Mouse (Mus musculus) brain, adult 2 months (tissue): ENCODE data around the gene Hist1h1c.
"Not testable (repeated sequence)": the region's sequence is repeated elsewhere in the genome, so short reads cannot be mapped to it uniquely, and the experiment has no call there.

Experiments
- DNase-seq: peaks from one replicate; pipeline ENCODE4 v3.0.0; 2011; ENCODE audit warnings: low read depth, low spot score

Gene Hist1h1c

DNA sequence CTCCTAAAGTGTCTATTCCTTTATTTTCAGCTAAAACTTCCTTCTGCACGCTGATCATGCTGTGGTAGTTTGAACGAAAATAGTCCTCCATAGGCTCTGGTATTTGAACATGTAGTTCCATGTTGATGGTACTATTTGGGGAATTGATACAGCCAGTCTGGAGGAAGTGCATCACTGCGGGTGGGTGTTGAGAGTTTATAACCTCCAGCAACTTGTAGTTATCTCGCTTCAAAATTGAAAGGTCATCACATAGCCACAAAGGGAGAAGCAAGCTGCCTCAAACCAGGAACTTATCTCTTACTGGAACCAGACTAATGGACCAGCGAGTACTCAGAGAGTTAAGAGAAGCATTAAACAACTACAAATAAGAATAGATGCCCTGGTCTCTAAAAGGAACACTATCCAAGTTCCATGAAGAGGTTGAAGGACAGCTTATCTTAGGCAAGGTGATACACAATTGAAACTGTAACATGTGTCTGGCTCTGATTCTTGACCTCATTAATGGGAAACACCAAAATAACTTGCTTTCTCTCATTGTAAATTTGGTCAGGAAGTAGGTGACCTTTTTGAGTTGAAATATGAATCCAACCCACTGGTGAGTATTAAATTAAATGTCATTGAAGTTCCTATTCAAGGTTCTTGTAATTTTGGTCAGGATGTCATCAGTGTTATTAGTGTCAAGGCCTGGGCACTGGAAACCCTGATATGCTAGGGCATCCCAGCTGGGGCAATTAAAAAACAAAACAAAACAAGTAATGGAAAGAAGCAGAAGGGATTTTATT is 22.2 kb upstream of the Hist1h1c start:
- no peak for DNase-seq

DNA sequence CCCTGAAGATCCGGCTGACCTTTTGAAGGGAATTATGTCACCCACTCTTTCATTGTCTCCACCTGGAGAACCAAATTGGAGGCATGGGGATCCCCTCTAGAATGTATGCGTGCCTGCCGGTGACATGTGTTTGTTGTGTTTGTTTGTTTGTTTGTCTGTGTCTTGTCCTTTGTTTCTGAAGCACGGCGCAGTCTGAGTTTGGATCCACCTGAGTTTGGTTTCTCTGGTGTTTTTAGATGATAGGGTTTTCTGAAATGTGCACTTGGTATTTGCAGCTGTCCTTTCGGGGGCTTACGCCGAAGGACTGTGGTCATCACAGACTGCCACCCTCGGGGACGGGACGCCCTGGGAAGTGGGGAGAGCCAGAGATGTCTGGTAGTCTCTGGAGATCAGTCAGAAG is 21.4 kb upstream of the Hist1h1c start:
- no peak for DNase-seq

- DNase-seq, result not testable (repeated sequence)
These were observed 20.9 kb upstream of the Hist1h1c start for GRCm38 (mm10) chr13:23717593-23718245.

DNA sequence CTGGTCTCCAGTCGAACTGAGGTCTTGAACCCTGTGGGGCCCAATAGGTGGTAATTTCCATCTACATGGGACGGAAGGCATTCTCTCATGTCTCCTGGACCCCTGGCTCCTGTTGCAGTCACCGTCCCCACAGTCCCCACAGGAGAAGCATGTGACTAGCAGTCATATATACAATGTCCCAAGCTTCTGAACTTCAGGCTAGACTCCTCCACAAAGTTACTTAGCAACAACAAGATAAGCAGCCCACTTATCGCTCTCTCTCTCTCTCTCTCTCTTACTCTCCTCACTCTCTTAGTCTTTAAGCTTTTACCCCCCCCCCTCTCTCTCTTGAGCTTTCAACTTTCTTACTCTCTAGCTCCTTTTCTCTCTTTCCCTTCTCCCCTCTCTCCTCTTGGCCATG is 14.4 kb upstream of the Hist1h1c start:
- DNase-seq, result no peak

DNA sequence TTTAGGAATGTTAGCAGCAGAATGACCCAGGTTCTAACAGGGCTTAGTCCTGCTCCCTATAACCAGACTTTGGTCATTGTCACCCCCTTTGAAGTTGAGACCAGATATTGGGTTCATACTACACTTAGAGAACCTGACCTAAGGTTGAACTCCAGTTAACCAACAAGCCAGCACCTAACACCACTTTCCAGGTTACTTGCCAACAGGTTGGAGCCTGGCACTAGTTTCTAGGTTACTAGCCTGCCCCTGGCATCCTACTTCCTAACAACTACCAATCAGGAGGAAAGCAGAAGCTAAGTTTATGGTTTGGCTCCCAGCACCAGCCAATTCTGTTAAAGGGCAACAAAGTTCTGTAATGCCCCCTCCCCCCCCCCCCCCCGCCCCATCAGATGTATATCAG is 13.4 kb upstream of the Hist1h1c start:
- no peak for DNase-seq

DNA sequence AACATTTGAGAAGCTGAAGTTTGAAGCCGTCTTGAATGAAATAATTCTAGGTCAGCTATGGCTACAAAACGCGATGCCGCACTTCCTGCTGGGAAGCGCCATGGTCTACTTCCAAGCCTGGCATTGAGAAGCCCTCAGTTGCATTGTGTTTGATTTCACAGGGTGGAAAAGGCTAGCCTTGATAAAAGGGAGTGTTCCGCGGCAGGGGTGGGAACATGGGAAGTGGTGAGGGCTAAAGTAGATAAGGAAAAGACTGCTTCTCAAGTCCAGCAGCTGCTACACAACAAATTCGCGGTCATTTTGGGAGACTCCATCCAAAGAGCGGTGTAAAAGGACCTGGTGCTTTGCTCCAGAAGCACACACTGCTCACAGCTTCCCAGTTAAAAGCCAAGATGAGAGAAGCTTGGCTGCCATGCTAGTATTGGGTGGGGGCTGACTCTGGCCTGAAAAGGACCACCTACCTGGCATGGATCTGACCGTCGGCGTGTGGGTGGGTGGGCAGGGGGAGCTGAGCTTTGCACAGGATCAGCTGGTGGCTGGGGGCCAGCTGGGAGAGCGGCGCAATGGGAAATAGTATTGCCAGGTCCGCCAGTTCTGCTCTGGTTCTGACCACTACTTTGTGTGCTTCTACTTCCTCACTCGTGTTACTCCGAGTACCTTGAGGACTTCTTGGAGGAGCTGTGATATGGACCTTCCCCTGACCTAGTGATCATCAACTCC is 10.0 kb upstream of the Hist1h1c start:
- DNase-seq, result no peak

DNA sequence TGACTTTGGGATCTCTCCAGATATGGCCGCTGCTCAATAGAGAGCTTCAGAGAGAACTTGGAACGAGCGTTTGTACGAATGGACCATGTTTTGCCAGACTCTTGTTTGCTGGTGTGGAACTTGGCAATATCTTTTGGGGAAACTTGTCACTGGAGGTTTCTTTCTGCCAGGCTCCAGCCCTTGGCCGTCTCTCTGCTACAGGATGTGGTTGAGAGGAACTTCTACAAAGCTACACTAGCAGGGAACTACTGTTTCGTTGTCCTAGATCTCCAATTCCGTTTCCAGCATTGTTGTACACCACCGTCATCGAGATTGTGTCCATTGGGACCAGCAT is 9.4 kb upstream of the Hist1h1c start:
- DNase-seq, result no peak

- DNase-seq, result no peak
These were observed 8.9 kb upstream of the Hist1h1c start for GRCm38 (mm10) chr13:23729706-23730105.

GRCm38 (mm10) chr13:23730479-23730878 is 8.1 kb upstream of the Hist1h1c start:
- no peak for DNase-seq

GRCm38 (mm10) chr13:23732156-23732804 is 6.3 kb upstream of the Hist1h1c start:
- DNase-seq, result peak; percentile 80

GRCm38 (mm10) chr13:23737091-23737490 is 1.5 kb upstream of the Hist1h1c start:
- DNase-seq, result no peak

DNA sequence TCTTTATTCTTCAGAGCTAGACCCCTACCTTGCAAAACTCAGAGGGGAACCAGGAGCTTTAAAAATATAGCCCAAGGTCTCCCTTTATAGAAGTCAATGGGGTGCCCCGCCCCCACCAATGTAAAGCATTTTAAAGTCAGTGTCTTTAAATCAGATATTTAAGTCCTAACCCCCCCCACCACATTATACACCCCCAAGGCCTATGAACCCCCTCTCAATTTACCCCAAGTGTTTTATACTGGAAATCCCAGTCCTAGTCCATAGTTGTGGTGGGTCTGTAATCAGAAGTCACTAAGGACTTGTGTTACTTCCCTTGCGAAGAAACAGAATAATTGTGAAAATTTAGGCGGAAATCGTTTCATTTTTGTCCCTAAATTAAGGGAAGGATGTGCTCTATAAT is 567 bp upstream of the Hist1h1c start:
- no peak for DNase-seq

GRCm38 (mm10) chr13:23739069-23739921 is 687 bp downstream of the Hist1h1c start:
- DNase-seq, result peak; percentile 99

- DNase-seq, result no peak
These were observed 1.3 kb downstream of the Hist1h1c start for GRCm38 (mm10) chr13:23739922-23740252.

DNA sequence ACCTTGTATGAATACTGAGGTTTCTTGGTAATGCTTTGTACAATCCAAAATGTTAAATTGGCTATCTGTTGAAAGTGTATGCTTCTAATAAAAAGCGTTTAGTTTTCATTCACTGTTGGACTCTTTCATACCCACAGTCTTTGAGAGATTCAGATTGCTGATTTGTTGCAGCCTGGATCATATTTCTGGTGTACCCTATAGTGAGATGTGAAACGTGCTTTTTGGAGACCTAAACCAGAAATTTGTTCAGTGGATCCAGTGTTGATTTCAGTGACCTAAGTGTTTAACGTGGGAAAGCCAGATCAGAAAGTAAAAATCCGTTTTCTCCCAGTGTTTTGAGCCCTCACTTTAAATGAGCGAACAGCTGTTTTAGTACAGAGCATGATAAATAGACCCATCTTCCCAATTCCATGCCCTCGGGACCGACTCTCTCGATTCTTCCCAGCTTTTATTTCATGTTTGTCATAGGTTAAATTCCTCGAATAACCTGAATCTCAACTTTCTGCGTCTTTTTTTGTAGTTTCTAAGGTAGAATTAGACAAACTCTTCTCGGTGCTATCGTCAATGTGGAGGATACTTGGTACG is 1.7 kb downstream of the Hist1h1c start:
- no peak for DNase-seq

GRCm38 (mm10) chr13:23740910-23741309 is 2.3 kb downstream of the Hist1h1c start:
- no peak for DNase-seq

- DNase-seq, result no peak
These were observed 3.4 kb downstream of the Hist1h1c start for GRCm38 (mm10) chr13:23742007-23742406.

- no peak for DNase-seq
These were observed 4.6 kb downstream of the Hist1h1c start for GRCm38 (mm10) chr13:23743215-23743614.

GRCm38 (mm10) chr13:23743963-23744362 is 5.4 kb downstream of the Hist1h1c start:
- DNase-seq, result no peak

DNA sequence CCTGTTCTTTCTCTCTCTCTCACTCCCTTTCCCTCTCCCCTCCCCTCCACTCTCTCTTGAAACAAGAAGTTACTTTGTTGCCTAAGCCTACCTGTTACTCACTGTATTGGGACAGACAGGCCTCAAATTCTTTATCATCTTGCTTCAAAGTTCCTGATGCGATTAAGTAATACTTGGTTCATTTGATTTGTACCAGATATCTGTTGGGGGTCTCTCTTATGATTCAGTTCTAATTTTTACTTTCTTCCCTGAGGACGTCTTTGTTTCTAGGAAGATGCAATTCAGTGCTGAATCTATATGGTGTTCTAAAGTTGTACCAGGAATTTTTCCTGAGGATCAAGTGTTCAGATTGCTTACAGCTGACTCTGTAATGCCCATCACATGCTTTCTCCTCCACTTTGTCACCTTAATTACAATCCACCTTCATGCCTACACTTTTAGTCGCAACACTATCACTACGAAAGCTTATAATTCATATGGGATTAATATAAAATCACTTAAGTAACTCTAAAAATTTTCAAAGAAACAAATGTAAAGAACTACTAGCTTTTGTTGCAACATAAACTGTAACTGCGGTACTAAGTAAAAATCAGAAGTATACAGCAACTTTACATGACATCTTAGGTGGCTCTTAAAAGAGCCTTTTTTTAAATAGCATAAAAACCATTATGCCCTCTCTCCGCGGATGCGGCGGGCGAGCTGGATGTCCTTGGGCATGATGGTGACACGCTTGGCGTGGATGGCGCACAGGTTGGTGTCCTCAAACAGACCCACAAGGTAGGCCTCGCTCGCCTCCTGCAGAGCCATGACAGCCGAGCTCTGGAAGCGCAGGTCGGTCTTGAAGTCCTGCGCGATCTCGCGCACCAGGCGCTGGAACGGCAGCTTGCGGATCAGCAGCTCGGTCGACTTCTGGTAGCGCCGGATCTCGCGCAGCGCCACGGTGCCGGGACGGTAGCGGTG is 6.1 kb downstream of the Hist1h1c start:
- DNase-seq, result no peak
